Mouse (Mus musculus) heart, embryonic 13.5 days (tissue): ENCODE results near the gene Olfr618. TPM values are rescaled to one million over a fixed set of nuclear protein-coding genes. Genes with fewer than 3 reads are reported as not detected.

Experiments
- microRNA-seq: library from miRNA; unstranded; fragments of <30 nt; microRNA quantifications from one replicate; pipeline ENCODE4, GENCODE M21; 2016
- polyA plus RNA-seq: library from polyadenylated mRNA; unstranded; fragments of >200 nt; fragmentation: Nextera tagmentation; extraction: Ambion mirVana; gene quantifications from 2 replicates; pipeline ENCODE4 v1.2.1, GENCODE M21; 2015

Gene Olfr618
- polyA plus RNA-seq, 1 experiment from 2014 or later, result not detected

Small RNAs within 50 kb of the gene (microRNA-seq; reads per million reads assigned to microRNA genes)
- gene Gm26506, result not detected

Other genes starting within 250 kb of the Olfr618 start
- not detected in 2 replicates for gene Olfr600, start 240.4 kb upstream of the Olfr618 start, polyA plus RNA-seq
- not detected in 2 replicates for gene Olfr601, start 227.4 kb upstream of the Olfr618 start, polyA plus RNA-seq
- not detected in 2 replicates for gene Olfr603, start 203.9 kb upstream of the Olfr618 start, polyA plus RNA-seq
- gene Usp17lc, start 175.0 kb upstream of the Olfr618 start, polyA plus RNA-seq, result not detected in 2 replicates
- gene Olfr605, start 144.7 kb upstream of the Olfr618 start, polyA plus RNA-seq, result not detected in 2 replicates
- not detected in 2 replicates for gene Olfr606, start 141.1 kb upstream of the Olfr618 start, polyA plus RNA-seq
- 0.17 and 0.21 TPM in 2 replicates for gene Olfr607, start 126.0 kb upstream of the Olfr618 start, polyA plus RNA-seq
- gene Olfr608, start 120.2 kb upstream of the Olfr618 start, polyA plus RNA-seq, result 0.16 and 0.19 TPM in 2 replicates
- gene Olfr609, start 92.0 kb upstream of the Olfr618 start, polyA plus RNA-seq, result not detected in 2 replicates
- not detected in 2 replicates for gene Olfr610, start 78.0 kb upstream of the Olfr618 start, polyA plus RNA-seq
- gene Olfr611, start 69.3 kb upstream of the Olfr618 start, polyA plus RNA-seq, result not detected in 2 replicates
- gene Olfr612, start 47.4 kb upstream of the Olfr618 start, polyA plus RNA-seq, result not detected in 2 replicates
- not detected in 2 replicates for gene Olfr613, start 42.0 kb upstream of the Olfr618 start, polyA plus RNA-seq
- gene Olfr615, start 34.0 kb upstream of the Olfr618 start, polyA plus RNA-seq, result not detected in 2 replicates
- not detected in 2 replicates for gene Olfr616, start 21.0 kb upstream of the Olfr618 start, polyA plus RNA-seq
- gene Olfr617, start 17.0 kb upstream of the Olfr618 start, polyA plus RNA-seq, result not detected in 2 replicates
- gene Olfr619, start 10.5 kb downstream of the Olfr618 start, polyA plus RNA-seq, result not detected in 2 replicates
- gene Olfr620, start 22.4 kb downstream of the Olfr618 start, polyA plus RNA-seq, result not detected in 2 replicates
- gene Olfr622, start 52.6 kb downstream of the Olfr618 start, polyA plus RNA-seq, result not detected in 2 replicates
- not detected in 2 replicates for gene Olfr623, start 73.6 kb downstream of the Olfr618 start, polyA plus RNA-seq
- gene Olfr624, start 81.1 kb downstream of the Olfr618 start, polyA plus RNA-seq, result 0.03 TPM in 1 of 2 replicates, not detected in the other
- not detected in 2 replicates for gene Olfr625-ps1, start 92.6 kb downstream of the Olfr618 start, polyA plus RNA-seq
- not detected in 2 replicates for gene Olfr243, start 124.6 kb downstream of the Olfr618 start, polyA plus RNA-seq
- gene Olfr628, start 140.3 kb downstream of the Olfr618 start, polyA plus RNA-seq, result not detected in 2 replicates
- gene Olfr629, start 154.8 kb downstream of the Olfr618 start, polyA plus RNA-seq, result not detected in 2 replicates
- gene Olfr630, start 167.2 kb downstream of the Olfr618 start, polyA plus RNA-seq, result not detected in 2 replicates
- gene Olfr69, start 181.5 kb downstream of the Olfr618 start, polyA plus RNA-seq, result not detected in 2 replicates
- gene Olfr68, start 189.6 kb downstream of the Olfr618 start, polyA plus RNA-seq, result not detected in 2 replicates
- gene Olfr67, start 201.7 kb downstream of the Olfr618 start, polyA plus RNA-seq, result not detected in 2 replicates
- gene Hbb-bt, start 223.9 kb downstream of the Olfr618 start, polyA plus RNA-seq, result 7,919 and 10,944 TPM in 2 replicates
- 15,930 and 21,711 TPM in 2 replicates for gene Hbb-bs, start 238.0 kb downstream of the Olfr618 start, polyA plus RNA-seq